Mouse (Mus musculus) urinary bladder, adult 18-20 months (tissue): ENCODE measurements at regions not wholly inside any gene's neighbourhood (a gene's known extent, or its start where the extent isn't known, plus 50 kb on each side); places are given as distances from the start of the nearest gene placed in this dataset.

ENCODE experiments used
- DNase-seq, 2 experiments: peaks; one replicate each; pipeline ENCODE4 v3.0.0; 2022; ENCODE audit warnings: low spot score in 2 of 2, mixed read lengths in 2 of 2

DNA sequence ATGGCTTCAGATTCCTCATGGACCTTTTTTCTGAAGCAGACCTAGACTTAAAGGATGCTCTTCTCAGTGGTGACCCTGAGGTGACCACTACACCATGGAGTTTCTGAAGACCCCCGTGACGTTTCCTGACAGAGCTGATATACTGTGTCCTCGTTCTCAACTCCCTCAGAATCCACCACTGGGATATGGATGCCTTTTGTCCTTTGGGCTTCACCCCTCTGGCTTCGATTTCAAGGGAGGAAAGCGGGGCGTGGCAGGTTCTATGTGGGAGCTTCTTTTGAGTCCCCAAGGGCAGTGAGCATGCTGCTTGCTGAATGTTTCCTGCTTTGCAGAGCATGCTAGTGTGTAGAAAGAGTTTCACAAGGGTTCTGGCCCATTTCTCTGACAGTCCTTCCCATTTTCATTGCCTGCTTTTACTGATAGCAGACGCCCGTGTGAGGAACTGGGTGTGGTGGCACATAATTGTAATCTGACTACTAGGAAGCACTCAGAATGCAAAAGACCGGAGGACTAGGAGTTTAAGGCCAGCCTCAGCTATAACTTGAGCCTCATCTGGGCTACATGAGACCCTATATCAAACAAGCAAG is 204.0 kb upstream of the Id2 start:
- no peak for DNase-seq

- no peak for DNase-seq
Measured at GRCm38 (mm10) chr12:25299603-25300471, 202.9 kb upstream of the Id2 start.

DNA sequence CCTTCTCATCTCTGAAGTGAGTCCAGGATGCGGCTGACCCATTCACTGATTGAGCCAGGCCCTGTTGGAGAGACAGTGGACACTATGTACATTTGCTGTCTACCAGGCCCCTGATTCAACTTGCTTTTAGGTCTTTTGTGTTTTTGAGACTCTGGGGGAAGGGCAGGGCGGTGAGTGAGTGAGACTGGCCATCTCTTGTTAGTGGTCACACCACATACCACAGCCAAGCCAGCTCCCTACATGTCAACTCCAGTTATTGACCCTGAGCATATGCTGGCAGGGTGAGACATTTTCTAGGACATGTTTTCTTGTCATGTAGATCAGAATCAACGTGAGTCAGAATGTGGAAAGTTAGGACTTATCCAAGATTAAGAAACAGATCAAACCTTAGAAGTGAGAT is 201.8 kb upstream of the Id2 start:
- DNase-seq = no peak

GRCm38 (mm10) chr12:25297960-25298359 is 201.0 kb upstream of the Id2 start:
- no peak for DNase-seq

- no peak for DNase-seq
Measured at GRCm38 (mm10) chr12:25296648-25297047, 199.7 kb upstream of the Id2 start.

GRCm38 (mm10) chr12:25294179-25295025 is 197.5 kb upstream of the Id2 start:
- no peak for DNase-seq

DNA sequence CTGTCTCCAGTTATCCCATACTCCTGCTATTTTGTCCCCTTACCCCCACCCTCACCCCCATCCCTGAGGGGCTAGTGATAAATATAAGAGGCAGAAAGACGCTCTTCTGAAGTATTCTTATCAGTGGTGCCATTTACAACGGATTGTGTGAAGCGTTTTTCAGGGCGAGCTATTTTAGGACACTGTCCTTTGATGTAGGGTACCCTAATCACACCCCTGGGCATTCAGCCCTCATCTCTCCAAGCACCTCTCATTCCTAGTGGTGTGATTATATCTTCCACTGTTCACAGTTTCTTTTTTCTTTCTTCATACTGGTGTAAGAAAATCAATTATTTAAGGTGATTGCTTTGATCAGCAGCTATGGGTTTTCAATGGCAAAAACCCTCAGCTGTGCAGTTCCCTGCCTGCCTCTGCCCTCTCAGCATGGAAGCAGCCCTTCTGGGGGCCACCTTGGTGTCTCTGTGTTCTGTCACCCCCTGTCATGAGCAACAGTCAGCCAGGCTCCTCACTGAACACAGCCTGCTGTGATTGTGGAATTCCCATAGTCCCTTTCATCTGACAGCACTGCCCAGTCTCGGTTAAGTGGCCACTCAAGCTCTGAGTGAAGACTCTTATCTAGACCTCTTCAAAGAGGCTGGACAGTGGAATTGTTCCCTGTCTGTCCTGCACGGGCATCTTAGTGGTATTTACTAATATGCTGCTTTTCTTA is 196.7 kb upstream of the Id2 start:
- no peak for DNase-seq

GRCm38 (mm10) chr12:25289381-25289780 is 192.4 kb upstream of the Id2 start:
- DNase-seq = no peak

- DNase-seq = no peak
Measured at GRCm38 (mm10) chr12:25283808-25284207, 186.9 kb upstream of the Id2 start.

GRCm38 (mm10) chr12:25281438-25281837 is 184.5 kb upstream of the Id2 start:
- no peak for DNase-seq

GRCm38 (mm10) chr12:25273631-25274305 is 176.8 kb upstream of the Id2 start:
- no peak for DNase-seq

DNA sequence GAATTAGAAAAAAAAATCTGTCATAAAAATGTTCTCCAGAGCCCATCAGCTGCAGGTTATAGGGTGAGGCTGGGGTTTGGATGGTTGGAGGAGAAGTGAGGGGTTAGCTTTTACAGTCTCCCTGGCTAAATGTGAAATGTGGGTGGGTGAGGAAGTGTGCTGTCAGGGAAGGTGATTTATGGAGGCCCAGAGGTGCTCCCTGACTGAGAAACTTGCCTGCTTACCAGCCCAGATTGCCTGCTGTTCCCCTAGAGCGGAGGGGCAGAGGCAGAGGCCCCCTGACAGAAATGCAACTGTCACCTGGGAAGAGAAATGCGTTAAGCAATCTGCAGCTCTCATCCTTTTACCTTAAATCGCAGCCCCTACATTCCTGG is 175.8 kb upstream of the Id2 start:
- no peak for DNase-seq

GRCm38 (mm10) chr12:25272114-25272751 is 175.3 kb upstream of the Id2 start:
- no peak for DNase-seq

GRCm38 (mm10) chr12:25269878-25270277 is 172.9 kb upstream of the Id2 start:
- no peak for DNase-seq

DNA sequence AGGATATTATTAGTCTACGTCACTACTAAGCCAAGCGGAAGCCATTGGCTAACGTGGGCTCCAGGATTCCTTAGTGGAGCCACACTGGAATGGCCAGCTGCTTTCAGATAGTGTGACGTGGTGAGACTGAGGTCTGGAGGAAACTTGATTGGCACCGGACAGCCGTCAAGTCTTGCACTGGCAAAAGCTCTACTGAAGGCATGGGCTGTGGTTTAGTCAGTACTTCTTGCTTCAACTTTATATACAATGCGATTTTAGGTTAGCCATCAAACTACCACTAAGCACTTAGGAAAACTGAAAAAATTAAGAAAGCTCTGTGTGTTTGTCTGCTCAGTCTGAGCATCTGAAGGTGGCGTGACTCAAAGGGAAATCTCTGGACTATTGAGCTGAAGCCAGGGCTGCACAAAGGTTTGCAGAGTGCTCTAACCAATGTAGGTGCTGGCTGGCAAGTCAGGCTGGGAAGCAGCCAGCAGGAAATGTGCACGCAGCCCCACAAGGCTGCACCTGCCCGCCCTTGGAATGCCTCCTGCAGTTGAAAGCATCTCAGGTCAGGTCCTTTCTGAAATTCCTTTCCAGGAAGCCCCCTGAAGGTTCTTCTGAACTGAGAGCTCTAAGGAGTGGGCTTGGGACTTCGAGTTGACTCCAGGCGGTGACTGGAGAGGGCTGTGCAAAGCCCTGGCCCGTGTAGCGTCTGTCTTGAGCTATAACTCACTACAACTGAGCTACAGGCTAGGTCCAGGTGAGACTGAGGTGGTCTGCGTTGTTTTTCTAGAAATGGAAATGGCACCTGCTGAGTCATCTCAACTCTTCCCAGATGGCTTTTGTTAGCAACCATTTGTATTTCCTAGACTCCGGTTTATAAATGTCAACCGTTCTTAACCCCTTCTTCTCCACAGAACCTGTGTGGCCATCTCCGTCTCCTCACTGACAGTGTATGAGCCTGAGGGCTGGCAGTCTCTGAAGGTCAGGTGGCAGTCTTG is 172.2 kb upstream of the Id2 start:
- no peak for DNase-seq

- DNase-seq = no peak
Measured at GRCm38 (mm10) chr12:25268323-25268722, 171.4 kb upstream of the Id2 start.

GRCm38 (mm10) chr12:25267572-25268115 is 170.7 kb upstream of the Id2 start:
- DNase-seq = no peak

DNA sequence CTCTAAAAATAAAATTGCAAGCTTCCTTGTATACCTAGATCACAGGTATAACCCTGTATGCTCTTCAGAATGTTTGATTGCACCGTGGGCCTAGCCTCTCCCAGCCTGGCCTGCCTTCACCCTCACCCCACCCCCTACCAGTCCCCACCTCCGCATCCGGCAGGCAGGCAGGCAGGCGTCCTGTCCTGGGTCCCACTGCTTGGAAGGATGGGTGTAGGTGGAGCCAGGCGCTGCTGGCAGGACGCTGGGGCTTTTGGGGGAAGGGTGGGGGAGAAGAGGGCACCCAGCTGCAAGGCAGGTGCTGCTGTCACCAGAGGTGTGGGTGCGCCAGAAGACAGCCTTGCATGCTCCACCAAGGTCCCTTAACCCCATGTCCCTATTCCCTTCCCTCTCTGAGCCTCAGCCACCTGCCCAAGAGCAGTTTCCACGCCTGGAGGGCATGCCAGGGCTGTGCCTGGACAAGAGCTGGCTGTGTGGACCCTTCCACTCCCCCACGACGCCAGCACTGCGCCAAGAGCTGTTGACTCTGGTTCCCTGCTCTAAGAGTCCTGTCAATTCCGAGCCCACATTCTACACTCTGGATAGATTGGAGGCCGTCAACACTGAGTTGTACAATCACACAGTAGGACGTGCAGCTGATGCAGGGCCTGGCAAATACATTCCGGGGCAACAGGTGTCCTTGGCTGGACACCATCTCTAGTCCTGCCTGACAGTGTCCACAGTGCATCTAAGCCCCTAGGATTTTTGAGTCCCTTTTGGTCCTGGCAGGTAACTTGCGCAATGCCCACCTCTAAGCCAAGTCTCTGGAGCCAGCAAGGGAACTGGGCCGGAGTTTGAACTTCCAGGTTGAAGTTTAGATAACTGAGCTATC is 170.0 kb upstream of the Id2 start:
- DNase-seq = no peak
